Mouse (Mus musculus) brain, embryonic 18.5 days (tissue): ENCODE measurements around the gene Fgf15.

Source experiments
- DNase-seq: peaks from one replicate; pipeline ENCODE4 v3.0.0-alpha.2; 2012; ENCODE audit warnings: low read depth, low spot score

Fgf15 gene

GRCm38 (mm10) chr7:144896294-144897218, at the start of gene Fgf15:
Gene Fgf15, plus strand, starts transcription at chr7:144896531.
- DNase-seq = no peak

DNA sequence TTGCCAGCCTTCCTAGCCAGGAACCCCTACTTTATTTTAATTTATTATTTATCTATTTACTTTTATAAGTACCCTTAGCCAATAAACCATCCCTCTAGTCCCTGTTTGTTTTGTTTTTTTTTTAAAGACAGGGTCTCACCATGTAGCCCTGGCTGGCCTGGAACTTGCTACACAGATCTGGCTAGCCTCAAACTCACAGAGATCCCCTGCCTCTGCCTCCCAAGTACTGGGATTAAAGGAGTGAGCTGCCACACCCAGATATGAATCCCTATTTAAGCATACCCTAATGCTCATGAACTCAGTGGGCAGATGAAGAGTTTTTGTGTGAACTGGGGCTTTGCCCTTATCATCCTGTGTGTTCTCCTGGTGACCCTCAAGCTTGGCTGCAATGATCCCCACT, 49.3 kb upstream of the Fgf15 start, which contains the start of gene Fgf4:
Fgf4 (plus strand) TSS at position 301 of the 400 bp plus-strand sequence.
- no peak for DNase-seq

GRCm38 (mm10) chr7:144851321-144851720, 45.0 kb upstream of the Fgf15 start:
- DNase-seq = no peak

DNA sequence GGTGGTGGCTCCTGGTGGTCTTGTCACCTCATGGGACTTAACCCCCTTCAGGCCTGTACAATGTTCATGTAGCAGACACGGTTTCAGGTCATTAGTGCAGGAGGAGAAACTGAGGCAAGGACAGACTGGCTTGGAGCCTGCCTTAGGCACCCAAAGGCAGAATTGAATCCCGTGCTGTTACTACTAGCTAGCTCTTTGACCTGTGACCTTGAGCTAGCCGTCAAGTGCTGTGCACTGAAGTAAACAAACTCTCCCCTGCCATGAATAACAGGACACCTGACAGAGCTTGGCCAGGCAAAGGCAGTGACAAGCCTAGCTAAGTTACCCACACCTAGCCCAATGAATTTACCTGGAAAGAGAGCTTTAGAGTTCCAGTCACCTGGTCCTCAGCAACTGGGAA, 41.4 kb upstream of the Fgf15 start:
- no peak for DNase-seq

- no peak for DNase-seq
Observed at GRCm38 (mm10) chr7:144857158-144857557, 39.2 kb upstream of the Fgf15 start.

- no peak for DNase-seq
Observed at GRCm38 (mm10) chr7:144857826-144858342, 38.4 kb upstream of the Fgf15 start.

DNA sequence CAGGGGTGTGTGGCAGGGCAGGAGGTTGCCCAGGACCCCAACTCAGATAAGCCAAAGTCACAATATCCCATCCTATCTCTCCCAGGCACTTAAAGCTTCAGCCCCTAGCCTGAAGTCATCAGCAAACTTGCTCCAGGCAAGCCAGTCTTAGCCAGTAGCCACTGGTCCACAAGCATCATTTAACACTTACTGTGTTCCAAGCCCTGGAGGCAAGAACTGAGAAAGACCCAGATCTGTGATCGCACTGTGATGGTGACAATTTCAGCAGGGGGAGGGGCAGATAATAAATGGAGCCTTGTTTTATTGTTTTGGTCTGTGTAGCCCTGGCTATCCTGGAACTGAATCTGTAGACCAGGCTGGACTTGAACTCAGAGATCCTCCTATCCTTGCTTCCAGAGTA, 37.6 kb upstream of the Fgf15 start:
- DNase-seq = no peak

DNA sequence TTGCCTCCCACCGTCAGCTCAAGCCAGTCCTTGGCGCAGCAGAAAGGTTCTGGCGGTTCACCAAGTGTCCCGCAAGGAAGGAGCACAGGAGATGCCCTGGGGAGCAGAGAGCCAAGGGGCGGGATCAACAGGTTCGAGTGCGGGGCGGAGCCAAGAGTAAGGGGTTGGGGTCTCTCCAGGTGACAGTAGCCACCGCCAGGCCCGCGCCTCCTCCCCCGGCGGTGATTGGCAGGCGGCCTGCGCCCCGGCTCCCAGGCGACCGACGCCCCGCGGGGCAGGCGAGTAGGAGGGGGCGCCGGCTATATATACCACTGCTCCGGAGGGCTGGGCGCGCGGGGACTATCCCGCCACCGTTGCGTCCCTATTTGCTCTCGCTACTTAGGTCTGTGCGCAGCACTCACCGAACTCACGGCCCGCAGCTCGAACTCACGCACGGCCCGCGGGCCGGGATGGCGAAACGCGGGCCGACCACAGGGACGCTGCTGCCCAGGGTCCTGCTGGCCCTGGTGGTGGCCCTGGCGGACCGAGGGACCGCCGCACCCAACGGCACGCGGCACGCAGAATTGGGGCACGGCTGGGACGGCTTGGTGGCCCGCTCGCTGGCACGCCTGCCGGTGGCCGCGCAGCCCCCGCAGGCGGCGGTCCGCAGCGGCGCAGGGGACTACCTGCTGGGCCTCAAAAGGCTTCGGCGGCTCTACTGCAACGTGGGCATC, 35.1 kb upstream of the Fgf15 start:
- DNase-seq = no peak

DNA sequence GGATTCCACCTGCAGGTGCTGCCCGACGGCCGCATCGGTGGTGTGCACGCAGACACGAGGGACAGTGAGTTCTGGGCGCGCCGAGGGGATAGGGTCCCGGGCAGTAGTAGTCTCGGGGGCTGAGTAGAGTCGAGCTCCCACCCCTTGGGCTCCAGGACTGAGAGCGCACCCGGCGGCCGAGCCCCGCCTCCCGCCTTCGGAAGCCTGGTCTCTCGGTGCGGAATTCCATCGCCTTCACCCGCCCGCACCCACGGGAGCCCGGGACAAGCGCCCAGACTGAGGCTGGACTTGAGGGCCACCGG, 34.6 kb upstream of the Fgf15 start:
- no peak for DNase-seq

GRCm38 (mm10) chr7:144862126-144862525, 34.2 kb upstream of the Fgf15 start:
- no peak for DNase-seq

GRCm38 (mm10) chr7:144862712-144863111, 33.6 kb upstream of the Fgf15 start:
- no peak for DNase-seq

DNA sequence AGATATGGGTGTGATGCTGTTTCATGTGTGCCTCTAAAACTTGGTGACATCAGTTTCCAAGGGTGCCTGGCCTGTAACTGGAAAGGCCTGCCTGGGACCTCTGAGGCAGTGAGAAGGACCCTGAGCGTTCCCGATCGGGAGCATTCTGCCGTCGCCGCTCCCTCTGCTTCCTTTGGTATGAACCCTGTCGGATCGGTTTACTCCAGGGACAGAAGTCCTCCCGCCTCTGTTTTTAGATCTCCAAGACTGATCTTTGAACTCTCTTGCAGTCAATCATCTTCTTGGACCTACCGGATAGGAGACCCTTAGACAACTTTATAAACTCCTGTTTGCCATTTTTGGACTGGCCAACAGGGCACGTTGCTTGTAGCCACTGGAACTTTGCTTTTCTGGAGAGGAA, 33.1 kb upstream of the Fgf15 start:
- DNase-seq = no peak

- no peak for DNase-seq
Observed at GRCm38 (mm10) chr7:144864160-144864670, 32.1 kb upstream of the Fgf15 start.

DNA sequence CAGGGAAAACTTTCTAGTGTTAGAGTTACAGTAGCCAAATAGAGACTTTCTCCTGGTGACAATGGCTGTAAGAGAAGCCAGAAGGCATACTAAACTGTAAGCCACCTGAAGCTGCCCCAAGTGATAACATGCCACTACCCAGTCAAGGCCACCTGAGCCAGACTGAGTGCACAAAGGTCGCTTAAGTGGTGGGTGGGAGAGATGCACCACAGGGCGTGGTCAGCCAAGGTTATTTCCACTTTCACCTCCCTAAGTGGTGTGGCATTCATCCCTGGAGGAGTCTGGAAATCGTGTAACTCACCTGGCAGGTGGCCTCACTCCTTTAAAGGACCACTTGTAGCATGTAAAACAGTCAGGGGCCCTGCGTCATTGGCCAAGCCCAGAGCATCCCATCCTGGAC, 29.2 kb upstream of the Fgf15 start:
- no peak for DNase-seq

GRCm38 (mm10) chr7:144867602-144868001, 28.7 kb upstream of the Fgf15 start:
- no peak for DNase-seq

GRCm38 (mm10) chr7:144872420-144872819, 23.9 kb upstream of the Fgf15 start:
- no peak for DNase-seq

DNA sequence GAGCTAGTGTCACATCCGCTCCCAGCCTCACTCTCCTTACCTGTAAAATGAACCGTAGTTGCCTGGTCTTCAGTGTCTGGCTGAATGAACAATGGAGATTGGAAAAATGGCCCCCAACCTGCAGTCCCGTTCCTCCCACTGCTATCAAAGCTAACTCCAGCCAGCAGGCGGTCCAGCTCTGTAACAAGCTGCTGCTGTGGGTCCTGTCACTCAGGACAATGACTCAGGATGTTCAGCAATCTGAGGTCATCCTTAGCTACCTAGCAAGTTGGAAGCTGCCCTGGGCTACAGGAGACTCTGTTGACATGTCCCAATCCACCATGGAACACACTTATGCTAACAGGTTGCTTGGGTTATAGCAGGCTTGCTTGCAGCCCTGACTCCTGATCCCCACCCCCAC, 23.2 kb upstream of the Fgf15 start:
- no peak for DNase-seq

GRCm38 (mm10) chr7:144874226-144874625, 22.1 kb upstream of the Fgf15 start:
- DNase-seq = no peak

GRCm38 (mm10) chr7:144878401-144878800, 17.9 kb upstream of the Fgf15 start:
- DNase-seq = no peak

GRCm38 (mm10) chr7:144883106-144883505, 13.2 kb upstream of the Fgf15 start:
- no peak for DNase-seq

DNA sequence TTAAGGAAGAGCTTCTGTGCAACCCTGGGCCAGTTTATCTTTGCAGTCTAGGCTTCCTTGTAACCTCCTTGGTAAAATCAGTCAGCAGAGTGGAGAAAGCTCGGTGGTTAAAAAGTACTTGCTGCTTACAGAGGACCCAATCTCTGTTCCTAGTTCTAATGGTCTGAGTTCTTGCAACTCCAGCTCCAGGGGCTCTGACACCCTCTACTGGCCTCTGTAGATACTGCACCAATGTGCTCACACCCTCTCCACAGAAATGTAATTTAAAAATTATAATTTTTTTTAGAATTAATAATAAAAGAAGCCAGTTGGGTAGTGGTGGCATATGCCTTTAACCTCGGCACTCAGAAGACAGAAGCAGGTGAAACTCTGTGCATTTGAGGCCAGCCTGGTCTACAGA, 8.7 kb upstream of the Fgf15 start:
- DNase-seq = no peak

- no peak for DNase-seq
Observed at GRCm38 (mm10) chr7:144888564-144889299, 7.6 kb upstream of the Fgf15 start.
